Mouse (Mus musculus): ENCODE data around the gene Tbc1d13. TPM values are rescaled to one million over a fixed set of nuclear protein-coding genes. Genes with fewer than 3 reads are reported as not detected.
"Not testable (repeated sequence)": the region's sequence is repeated elsewhere in the genome, so short reads cannot be mapped to it uniquely, and the experiment has no call there.

The Tbc1d13 gene
- polyA plus RNA-seq, 1 experiment from 2014 or later = 11.3 TPM

- H3K9me3 ChIP-seq (replicated peaks) = peaks cover 5% of the 10 kb centered on the region; the same call in 1 of the 2 replicates
- no peaks in the 10 kb centered on the region for H3K27me3 ChIP-seq (replicated peaks)
- H3K4me1 ChIP-seq = peaks cover 3% of the 10 kb centered on the region; the same call in 1 of the 2 replicates
- ATAC-seq (ENCODE audit: low FRiP score) = no peak
- no peak overlapping the region for H3K27ac ChIP-seq (replicated peaks)
- H3K36me3 ChIP-seq = no peaks in the 10 kb centered on the region
- 54% methylated on average over 9 of the region's 9 CpGs for WGBS
- no peak overlapping the region for H3K4me2 ChIP-seq
- no peak overlapping the region for H3K4me3 ChIP-seq (replicated peaks)
- no peak overlapping the region for H3K9ac ChIP-seq (replicated peaks)
Measured at GRCm38 (mm10) chr2:30164340-30164932, 30.9 kb downstream of the Tbc1d13 start.

- Histone ChIP-seq H3K9me3 (replicated peaks) (peaks cover 5% of the 10 kb centered on the region; the same call in 1 of the 2 replicates), H3K36me3 (no peaks in the 10 kb centered on the region), H3K9ac (replicated peaks) (no peak overlapping the region), H3K27me3 (replicated peaks) (no peaks in the 10 kb centered on the region), H3K4me1 (peaks cover 6% of the 10 kb centered on the region; the same call in 1 of the 2 replicates), H3K27ac (replicated peaks) (no peak overlapping the region), H3K4me3 (replicated peaks) (no peak overlapping the region), H3K4me2 (no peak overlapping the region)
- no peak for ATAC-seq (ENCODE audit: low FRiP score)
- WGBS = 58% methylated on average over 4 of the region's 4 CpGs
Measured at GRCm38 (mm10) chr2:30166677-30167076, 33.1 kb downstream of the Tbc1d13 start.

DNA sequence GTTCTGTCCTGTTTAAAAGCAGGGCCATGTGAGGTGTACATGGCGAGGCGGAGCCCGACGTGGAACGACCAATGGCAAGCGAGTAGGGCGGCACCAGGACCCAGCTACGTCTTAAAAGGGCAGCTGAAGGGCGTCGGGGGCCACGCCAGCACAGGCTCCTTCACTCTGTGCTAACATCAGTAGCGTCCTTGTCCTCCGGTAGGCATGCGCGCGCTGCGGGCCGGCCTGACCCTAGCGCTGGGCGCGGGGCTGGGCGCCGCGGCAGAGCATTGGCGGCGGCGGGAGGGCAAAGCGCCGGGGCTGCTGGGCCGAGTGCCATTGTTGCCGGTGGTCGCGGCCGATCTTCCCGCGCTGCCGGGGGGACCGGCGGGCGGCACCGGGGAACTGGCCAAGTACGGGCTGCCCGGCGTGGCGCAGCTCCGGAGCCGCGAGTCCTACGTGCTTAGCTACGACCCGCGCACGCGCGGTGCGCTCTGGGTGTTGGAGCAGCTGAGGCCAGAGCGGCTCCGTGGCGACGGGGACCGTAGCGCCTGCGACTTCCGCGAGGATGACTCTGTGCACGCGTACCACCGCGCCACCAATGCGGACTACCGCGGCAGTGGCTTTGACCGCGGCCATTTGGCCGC is 37.9 kb downstream of the Tbc1d13 start, which contains the start of gene Endog:
Gene Endog (plus strand): TSS at position 123 of the 626 bp plus-strand sequence.
- Histone ChIP-seq H3K4me3 (replicated peaks) (peak within 1 kb of the TSS; percentile 70), H3K36me3 (peaks cover 40% of the 10 kb centered on the region), H3K27ac (replicated peaks) (peak within 1 kb of the TSS; percentile 96), H3K27me3 (replicated peaks) (no peaks in the 10 kb centered on the region), H3K9me3 (replicated peaks) (peaks cover 4% of the 10 kb centered on the region; the same call in 1 of the 2 replicates), H3K4me2 (peak within 1 kb of the TSS; percentile 94), H3K9ac (replicated peaks) (peak within 1 kb of the TSS; percentile 75), H3K4me1 (peaks cover 26% of the 10 kb centered on the region)
- ATAC-seq (ENCODE audit: low FRiP score) = peak; percentile 97
- whole genome bisulfite sequencing = under 1% methylated on average over 66 of the region's 75 CpGs

GRCm38 (mm10) chr2:30171997-30172382 is 38.4 kb downstream of the Tbc1d13 start:
- Histone ChIP-seq H3K4me3 (replicated peaks) (peak overlapping the region; percentile 70), H3K9ac (replicated peaks) (peak overlapping the region; percentile 75), H3K27me3 (replicated peaks) (no peaks in the 10 kb centered on the region), H3K36me3 (peaks cover 43% of the 10 kb centered on the region), H3K27ac (replicated peaks) (peak overlapping the region; percentile 96), H3K4me2 (peak overlapping the region; percentile 94), H3K9me3 (replicated peaks) (no peaks in the 10 kb centered on the region), H3K4me1 (peaks cover 29% of the 10 kb centered on the region)
- 1% methylated on average over 19 of the region's 19 CpGs for WGBS
- no peak for ATAC-seq (ENCODE audit: low FRiP score)

DNA sequence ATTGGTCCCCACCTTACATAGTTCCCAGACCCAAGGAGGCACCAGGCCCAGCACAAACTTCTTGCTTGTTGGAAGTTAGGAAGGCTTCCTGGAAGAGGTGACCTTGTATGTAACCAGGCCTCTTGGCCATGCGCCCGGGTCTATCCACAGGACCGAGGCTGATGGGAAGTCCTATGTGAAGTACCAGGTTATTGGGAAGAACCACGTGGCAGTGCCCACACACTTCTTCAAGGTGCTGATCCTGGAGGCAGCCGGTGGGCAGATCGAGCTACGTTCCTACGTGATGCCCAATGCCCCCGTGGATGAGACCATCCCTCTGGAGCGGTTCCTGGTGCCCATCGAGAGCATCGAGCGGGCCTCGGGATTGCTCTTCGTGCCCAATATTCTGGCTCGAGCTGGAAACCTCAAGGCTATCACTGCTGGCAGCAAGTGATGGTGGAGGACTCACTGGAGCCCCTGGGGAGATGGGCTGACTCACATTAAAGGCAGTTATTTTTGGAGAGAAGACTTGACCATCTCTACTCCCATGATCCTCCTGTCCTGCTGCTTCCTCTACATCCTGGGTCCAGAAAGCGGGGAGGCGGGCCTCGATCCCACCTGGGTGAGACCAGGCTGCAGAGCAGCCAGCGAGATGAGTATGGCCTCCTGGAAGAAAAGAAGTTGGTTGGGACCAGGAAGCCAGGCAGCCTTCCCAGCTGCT is 40.1 kb downstream of the Tbc1d13 start:
- WGBS = 97% methylated on average over 20 of the region's 20 CpGs
- Histone ChIP-seq H3K9me3 (replicated peaks) (no peaks in the 10 kb centered on the region), H3K9ac (replicated peaks) (no peak overlapping the region), H3K4me3 (replicated peaks) (no peak overlapping the region), H3K4me2 (no peak overlapping the region), H3K27ac (replicated peaks) (no peak overlapping the region), H3K27me3 (replicated peaks) (no peaks in the 10 kb centered on the region), H3K4me1 (peaks cover 41% of the 10 kb centered on the region), H3K36me3 (peaks cover 44% of the 10 kb centered on the region)
- ATAC-seq (ENCODE audit: low FRiP score) = no peak

GRCm38 (mm10) chr2:30175897-30176296 is 42.4 kb downstream of the Tbc1d13 start:
- no peak overlapping the region for H3K4me2 ChIP-seq
- no peak overlapping the region for H3K4me3 ChIP-seq (replicated peaks)
- H3K9me3 ChIP-seq (replicated peaks) = no peaks in the 10 kb centered on the region
- 94% methylated on average over 8 of the region's 8 CpGs for WGBS
- ATAC-seq (ENCODE audit: low FRiP score) = no peak
- H3K4me1 ChIP-seq = peaks cover 41% of the 10 kb centered on the region
- H3K27me3 ChIP-seq (replicated peaks) = no peaks in the 10 kb centered on the region
- no peak overlapping the region for H3K27ac ChIP-seq (replicated peaks)
- no peak overlapping the region for H3K9ac ChIP-seq (replicated peaks)
- H3K36me3 ChIP-seq = peaks cover 44% of the 10 kb centered on the region

GRCm38 (mm10) chr2:30176561-30176960 is 43.0 kb downstream of the Tbc1d13 start:
- Histone ChIP-seq H3K36me3 (peaks cover 44% of the 10 kb centered on the region), H3K27me3 (replicated peaks) (no peaks in the 10 kb centered on the region), H3K27ac (replicated peaks) (no peak overlapping the region), H3K4me2 (no peak overlapping the region), H3K9me3 (replicated peaks) (no peaks in the 10 kb centered on the region), H3K9ac (replicated peaks) (no peak overlapping the region), H3K4me3 (replicated peaks) (no peak overlapping the region), H3K4me1 (peaks cover 37% of the 10 kb centered on the region)
- no peak for ATAC-seq (ENCODE audit: low FRiP score)
- 100% methylated on average over 2 of the region's 2 CpGs for WGBS

GRCm38 (mm10) chr2:30177700-30178675 is 44.4 kb downstream of the Tbc1d13 start, which contains the start of gene Spout1:
Spout1 (minus strand) TSS chr2:30178459.
- H3K4me1 ChIP-seq = peaks cover 25% of the 10 kb centered on the region
- peak; percentile 99 for ATAC-seq (ENCODE audit: low FRiP score)
- H3K4me3 ChIP-seq (replicated peaks) = peak within 1 kb of the TSS; percentile 70
- H3K9ac ChIP-seq (replicated peaks) = peak within 1 kb of the TSS; percentile 75
- H3K9me3 ChIP-seq (replicated peaks) = no peaks in the 10 kb centered on the region
- WGBS = 3% methylated on average over 53 of the region's 54 CpGs
- no peaks in the 10 kb centered on the region for H3K27me3 ChIP-seq (replicated peaks)
- peak within 1 kb of the TSS; percentile 92 for H3K4me2 ChIP-seq
- H3K36me3 ChIP-seq = peaks cover 38% of the 10 kb centered on the region
- peak within 1 kb of the TSS; percentile 78 for H3K27ac ChIP-seq (replicated peaks)

- Histone ChIP-seq H3K36me3 (peaks cover 31% of the 10 kb centered on the region), H3K4me3 (replicated peaks) (peak overlapping the region; percentile 70), H3K4me1 (peaks cover 19% of the 10 kb centered on the region), H3K4me2 (peak overlapping the region; percentile 92)
- WGBS = 34% methylated on average over 7 of the region's 7 CpGs
- not testable (repeated sequence) for H3K27me3 ChIP-seq (replicated peaks); H3K9ac ChIP-seq (replicated peaks); H3K9me3 ChIP-seq (replicated peaks); H3K27ac ChIP-seq (replicated peaks)
- peak; percentile 40; the same call in 1 of the 2 replicates for ATAC-seq (ENCODE audit: low FRiP score)
Measured at GRCm38 (mm10) chr2:30178711-30179110, 45.2 kb downstream of the Tbc1d13 start.

- Histone ChIP-seq H3K4me3 (replicated peaks) (no peak overlapping the region), H3K36me3 (no peaks in the 10 kb centered on the region), H3K27me3 (replicated peaks) (no peaks in the 10 kb centered on the region), H3K4me1 (peaks cover 7% of the 10 kb centered on the region), H3K9me3 (replicated peaks) (no peaks in the 10 kb centered on the region), H3K4me2 (no peak overlapping the region), H3K27ac (replicated peaks) (no peak overlapping the region), H3K9ac (replicated peaks) (no peak overlapping the region)
- no peak for ATAC-seq (ENCODE audit: low FRiP score)
- WGBS = 83% methylated on average over 2 of the region's 2 CpGs
Measured at GRCm38 (mm10) chr2:30182424-30182823, 48.9 kb downstream of the Tbc1d13 start.

DNA sequence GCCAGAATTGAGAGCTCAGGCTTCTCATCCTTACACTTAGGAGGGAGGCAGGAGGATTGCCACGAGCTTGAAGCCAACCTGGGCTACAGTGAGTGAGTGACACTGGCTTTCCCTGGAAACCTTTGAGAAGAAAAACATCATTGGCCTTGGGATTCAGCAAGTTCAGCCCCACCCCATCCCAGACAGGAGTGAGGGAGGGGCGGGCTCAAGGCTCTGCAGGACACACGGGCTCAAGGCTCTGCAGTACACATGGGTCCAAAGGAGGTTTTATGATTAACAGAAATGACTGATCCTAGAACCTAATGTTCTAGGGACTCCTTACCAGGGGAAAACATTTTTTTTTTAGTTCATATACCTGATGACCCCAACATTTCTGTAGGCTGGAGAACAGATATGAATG is 50.2 kb downstream of the Tbc1d13 start:
- Histone ChIP-seq H3K36me3 (peaks cover 5% of the 10 kb centered on the region; the same call in 1 of the 2 replicates), H3K9me3 (replicated peaks) (no peaks in the 10 kb centered on the region), H3K4me1 (no peaks in the 10 kb centered on the region; the same call in 1 of the 2 replicates), H3K9ac (replicated peaks) (no peak overlapping the region), H3K27me3 (replicated peaks) (no peaks in the 10 kb centered on the region), H3K27ac (replicated peaks) (no peak overlapping the region), H3K4me3 (replicated peaks) (no peak overlapping the region), H3K4me2 (no peak overlapping the region)
- WGBS = 73% methylated on average over 3 of the region's 3 CpGs
- ATAC-seq (ENCODE audit: low FRiP score) = no peak

All from neural tube, embryonic 15.5 days (tissue).